Mouse (Mus musculus): ENCODE measurements around the gene Lzts2. TPM values are rescaled to one million over a fixed set of nuclear protein-coding genes. Genes with fewer than 3 reads are reported as not detected.

Gene Lzts2
- 12.8 and 15.1 TPM in 2 replicates for polyA plus RNA-seq (2015; fragmentation: Nextera tagmentation; extraction: Ambion mirVana)

GRCm38 (mm10) chr19:45014335-45014971 is at the start of gene Lzts2:
Lzts2 (plus strand) TSS chr19:45014414.

GRCm38 (mm10) chr19:44988831-44989566 is 25.2 kb upstream of the Lzts2 start, which contains the start of gene Sema4g:
Sema4g (plus strand) TSS chr19:44989101.

GRCm38 (mm10) chr19:45005444-45005843 is 8.8 kb upstream of the Lzts2 start, which contains the start of gene Twnk:
Twnk (plus strand) TSS chr19:45005663.

GRCm38 (mm10) chr19:45005957-45006712 is 8.1 kb upstream of the Lzts2 start, which contains the start of gene Mrpl43:
Mrpl43 (minus strand) TSS chr19:45006442.

GRCm38 (mm10) chr19:45045651-45046050 is 31.4 kb downstream of the Lzts2 start, which contains the start of gene Pdzd7:
Pdzd7 (minus strand) TSS chr19:45045717.

GRCm38 (mm10) chr19:45047417-45047934 is 33.3 kb downstream of the Lzts2 start, which contains the start of gene Sfxn3:
Sfxn3 (plus strand) TSS chr19:45047503.

GRCm38 (mm10) chr19:45074580-45075322 is 60.5 kb downstream of the Lzts2 start, which contains the start of gene Kazald1:
Kazald1 (plus strand) TSS chr19:45075241.

Other genes with a start within 250 kb of the Lzts2 start
- gene Slf2, start 83.3 kb upstream of the Lzts2 start, polyA plus RNA-seq (2015; fragmentation: Nextera tagmentation; extraction: Ambion mirVana) = 16.0 and 16.9 TPM in 2 replicates
- 0.38 and 0.41 TPM in 2 replicates for gene Sema4g, start 25.3 kb upstream of the Lzts2 start, polyA plus RNA-seq (2015; fragmentation: Nextera tagmentation; extraction: Ambion mirVana)
- 10.4 and 10.5 TPM in 2 replicates for gene Twnk, start 8.8 kb upstream of the Lzts2 start, polyA plus RNA-seq (2015; fragmentation: Nextera tagmentation; extraction: Ambion mirVana)
- 46.0 and 48.3 TPM in 2 replicates for gene Mrpl43, start 8.0 kb upstream of the Lzts2 start, polyA plus RNA-seq (2015; fragmentation: Nextera tagmentation; extraction: Ambion mirVana)
- 0.07 and 0.21 TPM in 2 replicates for gene Pdzd7, start 31.3 kb downstream of the Lzts2 start, polyA plus RNA-seq (2015; fragmentation: Nextera tagmentation; extraction: Ambion mirVana)
- gene Sfxn3, start 33.1 kb downstream of the Lzts2 start, polyA plus RNA-seq (2015; fragmentation: Nextera tagmentation; extraction: Ambion mirVana) = 9.9 and 11.5 TPM in 2 replicates
- 190 and 285 TPM in 2 replicates for gene Kazald1, start 60.8 kb downstream of the Lzts2 start, polyA plus RNA-seq (2015; fragmentation: Nextera tagmentation; extraction: Ambion mirVana)
- gene Tlx1, start 136.3 kb downstream of the Lzts2 start, polyA plus RNA-seq (2015; fragmentation: Nextera tagmentation; extraction: Ambion mirVana) = 17.7 and 27.7 TPM in 2 replicates
- not detected in 2 replicates for gene Lbx1, start 221.4 kb downstream of the Lzts2 start, polyA plus RNA-seq (2015; fragmentation: Nextera tagmentation; extraction: Ambion mirVana)

Measured in spleen, postnatal 0 days (tissue).